Mouse (Mus musculus) heart, postnatal 0 days (tissue): ENCODE measurements around the gene Phc2. TPM values are rescaled to one million over a fixed set of nuclear protein-coding genes. Genes with fewer than 3 reads are reported as not detected.

Experiments
- ATAC-seq: fragments of 200-750 bp; cut with Nextera tagmentation; 2 replicates; pipeline ENCODE4 v1.8.0; 2017; ENCODE audit warnings: low read depth, moderate number of reproducible peaks, moderate library complexity; ENCODE audit not compliant: insufficient read depth
- DNase-seq: peaks from one replicate; pipeline ENCODE4 v3.0.0-alpha.2; 2016; ENCODE audit warnings: low spot score
- H3K27ac ChIP-seq: fragments of 300-500 bp; sonication (generic); 2 replicates; pipeline ENCODE4 v1.5.1; 2014; ENCODE audit warnings: low read depth, mild to moderate bottlenecking
- H3K27me3 ChIP-seq: fragments of 300-500 bp; sonication (generic); 2 replicates; pipeline ENCODE4 v1.6.1; 2014; ENCODE audit warnings: low read length, mixed read lengths; ENCODE audit not compliant: control insufficient read depth, insufficient read depth
- H3K36me3 ChIP-seq: fragments of 300-500 bp; sonication (generic); replicated peaks from 2 replicates; pipeline ENCODE4 v1.6.1; 2014; ENCODE audit warnings: low read length, mixed read lengths; ENCODE audit not compliant: control insufficient read depth, insufficient read depth
- H3K4me1 ChIP-seq: fragments of 300-500 bp; sonication (generic); 2 replicates; pipeline ENCODE4 v1.6.1; 2014; ENCODE audit warnings: antibody characterized with exemption; ENCODE audit not compliant: control insufficient read depth, insufficient read depth
- H3K4me2 ChIP-seq: fragments of 300-500 bp; sonication (generic); 2 replicates; pipeline ENCODE4 v1.6.1; 2014; ENCODE audit warnings: low read depth, mild to moderate bottlenecking, low read length, moderate library complexity
- H3K4me3 ChIP-seq: fragments of 300-500 bp; sonication (generic); 2 replicates; pipeline ENCODE4 v1.5.1; 2014; ENCODE audit warnings: low read depth, low read length
- H3K9ac ChIP-seq: fragments of 300-500 bp; sonication (generic); replicated peaks from 2 replicates; pipeline ENCODE4 v1.6.1; 2014; ENCODE audit warnings: low read depth, low read length, mixed read lengths
- H3K9me3 ChIP-seq: fragments of 300-500 bp; sonication (generic); replicated peaks from 2 replicates; pipeline ENCODE4 v1.6.1; 2016; ENCODE audit warnings: low read length; ENCODE audit not compliant: control insufficient read depth
- CTCF ChIP-seq: IDR thresholded peaks from 2 replicates; pipeline ENCODE4 v1.5.1; 2016; ENCODE audit warnings: antibody characterized with exemption, control low read depth, low read depth
- EP300 ChIP-seq: IDR thresholded peaks from 2 replicates; pipeline ENCODE4 v1.6.1; 2016; ENCODE audit warnings: antibody characterized with exemption, low read depth
- WGBS: fragments of 180-500 bp; shearing (Covaris S2); extraction: QIAGEN DNeasy Blood & Tissue Kit; methylation state at CpG from one replicate; pipeline ENCODE4 v1.1.7; 2014; 5-methylcytosine and 5-hydroxymethylcytosine counted together
- polyA plus RNA-seq: library from polyadenylated mRNA; unstranded; fragments of >200 nt; fragmentation: Nextera tagmentation; extraction: Ambion mirVana; gene quantifications from 2 replicates; pipeline ENCODE4 v1.2.1, GENCODE M21; 2015
- total RNA-seq: library from RNA; depleted of rRNA; stranded (reverse); fragments of >200 nt; gene quantifications from 2 replicates; pipeline ENCODE4 v1.2.3, GENCODE M21; 2014; ENCODE audit warnings: low replicate concordance

Phc2 gene
- total and polyA plus RNA-seq, 2 experiments from 2014 or later: 22.0 to 47.7 TPM

DNA sequence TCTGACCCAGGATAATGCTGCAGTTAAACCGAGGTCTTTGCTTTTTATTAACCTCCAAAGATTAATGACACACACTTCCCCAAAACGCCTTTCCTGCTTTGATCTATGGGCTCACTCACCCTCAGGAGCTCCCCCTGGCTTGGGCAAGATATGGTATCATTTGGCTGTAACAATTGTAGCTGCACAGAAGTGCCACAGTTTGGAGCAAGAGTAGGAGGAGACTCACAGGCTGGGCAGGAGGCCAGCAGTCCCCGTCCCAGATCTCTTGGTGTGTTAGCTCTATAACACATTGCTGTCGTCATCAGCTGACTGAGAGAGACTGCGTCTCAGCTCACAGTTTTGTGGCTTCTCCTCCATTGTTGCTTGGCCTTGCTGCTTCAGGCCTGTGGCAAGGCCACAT lies 65.6 kb downstream of the Phc2 start:
- ATAC-seq: peak; percentile 43
- H3K4me1 ChIP-seq: peaks cover 17% of the 10 kb centered on the region
- WGBS: 10% methylated on average over 5 of the region's 5 CpGs
- H3K27ac ChIP-seq: peak overlapping the region; percentile 11; the same call in 1 of the 2 replicates
- H3K4me3 ChIP-seq: no peak overlapping the region
- no peaks in the 10 kb centered on the region for H3K9me3 ChIP-seq
- H3K9ac ChIP-seq: no peak overlapping the region
- no peaks in the 10 kb centered on the region for H3K27me3 ChIP-seq
- TF ChIP-seq CTCF (peak; percentile 22), EP300 (no peak)
- no peak overlapping the region for H3K4me2 ChIP-seq
- H3K36me3 ChIP-seq: no peaks in the 10 kb centered on the region
- DNase-seq: no peak

DNA sequence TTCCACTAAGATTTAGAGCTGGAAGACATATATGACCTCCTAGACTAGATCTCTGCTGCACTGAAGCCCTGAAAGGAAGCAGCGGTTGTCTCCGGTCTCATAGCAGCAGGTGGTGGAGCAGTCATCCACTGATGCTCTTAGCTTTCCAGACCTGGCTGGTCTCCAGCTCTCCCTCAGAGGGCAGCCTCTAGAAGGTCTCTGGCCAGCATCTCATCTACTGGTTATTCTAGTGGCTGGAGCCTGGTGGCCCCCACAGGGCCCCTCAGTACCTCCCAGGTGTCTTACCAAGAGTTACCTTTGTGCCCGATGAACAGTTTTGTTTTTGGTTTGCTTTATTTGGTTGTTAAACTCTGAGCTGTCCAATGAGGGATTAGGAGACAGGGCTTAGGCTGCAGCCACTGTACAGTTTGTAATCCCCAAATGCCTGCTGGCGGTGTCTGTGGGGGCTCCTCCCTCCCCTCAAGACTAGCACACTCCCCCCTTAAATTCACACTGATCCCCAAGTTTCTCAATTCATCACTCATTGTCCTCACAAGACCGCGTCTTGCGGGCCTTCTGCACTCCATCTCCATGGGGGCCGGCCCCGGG lies 66.7 kb downstream of the Phc2 start:
- Histone ChIP-seq H3K27me3 (no peaks in the 10 kb centered on the region), H3K9ac (no peak overlapping the region), H3K27ac (no peak overlapping the region), H3K9me3 (no peaks in the 10 kb centered on the region), H3K4me1 (peaks cover 11% of the 10 kb centered on the region), H3K4me2 (no peak overlapping the region), H3K4me3 (no peak overlapping the region), H3K36me3 (no peaks in the 10 kb centered on the region)
- 76% methylated on average over 9 of the region's 9 CpGs for WGBS
- no peak for DNase-seq
- TF ChIP-seq EP300 (no peak), CTCF (no peak)
- no peak for ATAC-seq

DNA sequence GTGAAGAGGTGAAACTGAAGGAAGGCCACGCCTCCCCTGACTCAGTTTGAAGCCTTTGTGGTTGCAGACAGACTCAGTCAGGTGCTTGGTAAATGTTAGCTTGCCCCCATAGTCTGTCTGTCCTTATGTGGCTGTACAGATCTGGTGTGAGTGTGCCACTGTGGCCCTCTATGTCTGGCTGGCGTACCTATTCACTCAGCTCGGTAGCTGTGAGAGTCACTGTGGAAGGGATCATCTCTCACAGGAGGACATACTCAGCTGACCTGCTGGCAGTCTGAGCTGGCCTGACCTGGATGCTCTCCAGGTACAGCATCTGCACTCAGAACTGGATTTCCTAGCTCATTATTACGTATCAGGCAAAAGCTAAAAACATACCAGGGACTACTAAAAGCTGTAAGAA lies 67.3 kb downstream of the Phc2 start:
- ATAC-seq: no peak
- Histone ChIP-seq H3K27ac (no peak overlapping the region), H3K4me2 (no peak overlapping the region), H3K9me3 (no peaks in the 10 kb centered on the region), H3K27me3 (no peaks in the 10 kb centered on the region), H3K4me3 (no peak overlapping the region), H3K9ac (no peak overlapping the region), H3K4me1 (peaks cover 11% of the 10 kb centered on the region), H3K36me3 (no peaks in the 10 kb centered on the region)
- TF ChIP-seq EP300: no peak
- no peak for TF ChIP-seq CTCF
- no peak for DNase-seq
- 88% methylated on average over 4 of the region's 4 CpGs for WGBS

DNA sequence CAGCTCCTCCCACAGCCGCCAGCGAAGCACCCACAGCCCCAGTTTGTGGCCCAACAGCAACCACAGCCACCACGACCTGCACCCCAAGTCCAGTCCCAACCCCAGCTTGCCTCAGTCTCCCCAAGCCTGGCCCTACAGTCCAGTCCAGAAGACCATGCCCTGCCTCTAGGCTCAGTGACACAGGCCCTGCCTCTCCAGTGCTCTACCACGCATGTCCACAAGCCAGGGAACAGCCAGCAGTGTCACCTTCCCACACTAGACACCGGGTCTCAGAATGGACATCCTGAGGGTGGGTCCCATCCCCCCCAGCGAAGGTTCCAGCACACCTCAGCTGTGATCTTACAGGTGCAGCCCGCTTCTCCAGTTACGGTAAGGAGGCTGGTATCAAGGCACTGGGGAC lies 68.4 kb downstream of the Phc2 start:
- TF ChIP-seq CTCF (no peak), EP300 (no peak)
- H3K36me3 ChIP-seq: no peaks in the 10 kb centered on the region
- peaks cover 11% of the 10 kb centered on the region for H3K4me1 ChIP-seq
- no peak overlapping the region for H3K4me2 ChIP-seq
- H3K4me3 ChIP-seq: no peak overlapping the region
- WGBS: 87% methylated on average over 8 of the region's 8 CpGs
- no peaks in the 10 kb centered on the region for H3K9me3 ChIP-seq
- H3K27ac ChIP-seq: no peak overlapping the region
- DNase-seq (no peak), ATAC-seq (no peak)
- no peak overlapping the region for H3K9ac ChIP-seq
- H3K27me3 ChIP-seq: no peaks in the 10 kb centered on the region

DNA sequence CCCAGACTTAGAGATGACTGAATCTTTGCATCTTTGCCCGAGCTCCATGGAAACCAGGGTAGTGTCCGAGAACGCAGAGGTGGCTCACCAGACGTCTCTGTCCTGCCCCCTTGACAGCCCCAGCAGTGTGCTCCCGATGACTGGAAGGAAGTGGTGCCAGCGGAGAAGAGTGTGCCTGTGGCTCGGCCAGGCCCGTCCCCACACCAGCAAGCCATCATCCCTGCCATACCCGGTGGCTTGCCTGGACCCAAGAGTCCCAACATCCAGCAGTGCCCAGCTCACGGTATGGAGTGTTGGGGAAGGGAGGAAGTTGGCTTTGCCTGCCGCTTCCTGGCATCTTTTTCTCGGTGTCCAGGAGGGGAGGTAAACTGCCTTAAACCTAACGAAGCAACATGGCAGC lies 68.9 kb downstream of the Phc2 start:
- no peaks in the 10 kb centered on the region for H3K36me3 ChIP-seq
- H3K27ac ChIP-seq: no peak overlapping the region
- DNase-seq: no peak

DNA sequence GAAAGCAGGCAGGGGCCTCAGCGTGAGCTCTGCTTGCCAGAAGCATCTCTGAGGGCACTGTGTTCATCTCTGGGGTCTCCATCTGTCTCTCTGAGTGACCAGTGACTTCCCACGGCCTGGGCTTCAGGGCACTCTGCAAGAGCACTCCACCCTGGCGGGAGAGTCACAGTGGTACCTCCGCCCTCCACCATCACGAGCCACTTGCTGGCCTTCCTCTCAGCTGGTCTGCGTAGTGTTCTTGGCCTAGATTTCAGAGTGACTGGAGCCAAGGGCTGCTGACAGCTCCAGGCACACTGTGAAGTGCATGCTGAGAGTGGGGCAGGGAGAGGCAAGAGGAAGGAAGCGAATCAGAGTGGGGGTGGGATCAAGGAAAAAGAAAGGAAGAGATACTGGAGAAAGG lies 69.6 kb downstream of the Phc2 start:
- Histone ChIP-seq H3K9ac (no peak overlapping the region), H3K4me3 (no peak overlapping the region), H3K9me3 (no peaks in the 10 kb centered on the region), H3K27me3 (no peaks in the 10 kb centered on the region), H3K27ac (no peak overlapping the region; the same call in 1 of the 2 replicates), H3K4me2 (no peak overlapping the region), H3K36me3 (no peaks in the 10 kb centered on the region), H3K4me1 (peaks cover 17% of the 10 kb centered on the region)
- ATAC-seq (no peak), DNase-seq (peak; percentile 60)
- 26% methylated on average over 7 of the region's 7 CpGs for WGBS
- no peak for TF ChIP-seq EP300
- no peak for TF ChIP-seq CTCF

More for the DNA sequence above, 68.9 kb downstream of the Phc2 start:
- no peak overlapping the region for H3K4me2 ChIP-seq
- no peaks in the 10 kb centered on the region for H3K27me3 ChIP-seq
- no peak overlapping the region for H3K4me3 ChIP-seq
- H3K9ac ChIP-seq: no peak overlapping the region
- H3K4me1 ChIP-seq: peaks cover 11% of the 10 kb centered on the region
- ATAC-seq: no peak
- WGBS: 77% methylated on average over 13 of the region's 13 CpGs
- H3K9me3 ChIP-seq: no peaks in the 10 kb centered on the region
- TF ChIP-seq CTCF (no peak), EP300 (no peak)
